Mouse (Mus musculus) neural tube, embryonic 10.5 days (tissue): Measurements from ENCODE around the gene Baz1b.

Experiments
- DNase-seq: peaks from one replicate; pipeline ENCODE4 v3.0.0-alpha.2; 2017; ENCODE audit warnings: low spot score; ENCODE audit errors: extremely low spot score

The Baz1b gene

GRCm38 (mm10) chr5:135271563-135272165, 84.6 kb downstream of the Baz1b start:
- DNase-seq = no peak

DNA sequence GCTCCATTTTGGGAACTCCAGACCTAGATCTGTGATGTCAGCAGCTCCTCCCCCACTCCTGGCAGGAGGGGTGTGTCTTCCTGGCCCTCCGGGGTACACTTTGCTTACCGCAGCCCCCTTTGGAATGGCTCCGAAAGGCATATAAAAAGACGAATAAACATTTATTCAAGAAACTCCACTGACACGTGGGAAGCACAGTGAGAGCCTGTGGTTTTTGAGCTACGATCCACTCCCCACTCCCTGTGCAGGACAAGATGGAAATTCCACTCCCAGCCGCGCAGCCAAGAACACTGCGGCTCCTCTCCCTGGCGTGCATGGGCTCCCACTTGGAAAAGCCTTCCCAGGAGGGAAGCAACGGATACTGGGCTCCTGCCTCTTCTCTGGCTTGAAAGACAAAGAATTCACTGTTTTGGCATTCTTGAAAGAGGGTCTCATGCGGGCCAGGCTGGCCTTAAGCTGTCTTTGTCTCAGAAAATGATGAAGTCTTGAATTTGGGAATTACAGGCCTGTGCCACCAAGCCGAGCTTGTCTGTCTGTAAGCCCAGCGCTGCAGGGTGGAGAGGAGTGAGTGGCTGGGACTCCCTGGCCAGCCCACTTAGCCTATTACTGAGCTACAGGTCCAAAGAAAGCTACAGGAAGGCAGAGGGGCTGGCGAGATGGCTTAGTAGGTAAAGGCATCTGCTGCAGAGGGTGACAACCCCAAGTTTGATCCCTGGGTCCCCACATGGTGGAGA, 87.8 kb downstream of the Baz1b start:
- peak; percentile 51 for DNase-seq

- peak; percentile 51 for DNase-seq
Observed at GRCm38 (mm10) chr5:135276597-135276996, 89.5 kb downstream of the Baz1b start.

DNA sequence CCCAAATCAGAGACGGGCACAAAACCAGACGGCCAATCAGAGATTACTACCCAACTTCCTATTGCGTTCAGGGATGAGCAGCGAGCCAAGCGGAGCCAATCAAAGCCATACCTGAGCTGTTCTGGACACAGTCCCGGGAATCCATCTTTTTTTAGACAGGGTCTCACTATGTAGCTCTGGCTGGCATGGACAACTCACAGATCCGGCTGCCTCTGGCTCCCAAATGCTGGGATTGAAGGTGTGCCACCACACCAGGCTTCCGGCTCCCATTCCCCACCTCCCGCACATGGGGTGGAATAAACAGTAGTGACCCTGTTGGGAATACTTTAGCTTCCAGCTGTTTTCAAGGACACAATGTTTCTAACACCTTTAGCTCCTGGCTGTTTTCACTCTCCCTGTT, 93.2 kb downstream of the Baz1b start:
- DNase-seq = no peak

DNA sequence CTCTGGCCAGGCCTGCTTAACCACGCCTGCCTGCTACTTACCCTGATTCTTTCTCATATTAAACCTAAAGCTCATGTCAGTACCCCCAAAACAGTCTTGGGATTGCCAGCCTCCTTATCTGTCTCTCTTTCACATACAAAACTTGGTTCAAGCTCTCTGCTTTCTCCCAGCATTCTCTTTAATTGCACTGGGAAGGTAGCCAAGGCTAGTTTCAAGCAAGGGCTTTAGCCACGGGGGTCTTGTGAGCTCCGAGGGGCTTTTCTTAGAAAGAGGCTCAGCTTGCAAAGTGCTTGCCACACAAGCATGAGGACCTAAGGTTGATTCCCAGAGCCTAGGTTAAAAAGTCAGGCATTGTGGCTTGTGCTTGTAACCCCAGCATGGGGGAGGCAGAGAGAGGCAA, 98.1 kb downstream of the Baz1b start:
- no peak for DNase-seq

DNA sequence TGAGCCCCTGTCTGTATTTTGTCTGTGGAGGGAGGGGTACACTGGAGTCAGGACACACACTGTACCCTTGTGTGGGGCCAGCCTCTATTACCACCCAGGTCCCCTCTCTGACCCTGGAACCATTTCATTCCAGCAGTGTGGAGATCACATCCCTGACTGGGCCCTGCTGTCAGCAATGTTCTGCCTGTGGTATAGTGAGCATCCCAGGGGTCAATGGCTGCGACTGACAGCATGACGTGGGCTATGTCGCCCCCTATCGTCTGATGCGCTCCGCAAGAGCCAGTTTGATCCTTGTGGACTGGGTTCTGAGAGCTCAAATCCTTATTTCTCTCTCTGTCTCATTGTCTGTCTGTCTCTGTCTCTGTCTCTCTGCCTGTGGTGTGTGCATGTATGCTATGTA, 99.1 kb downstream of the Baz1b start:
- peak; percentile 82 for DNase-seq

- DNase-seq = no peak
Observed at GRCm38 (mm10) chr5:135286926-135287325, 99.9 kb downstream of the Baz1b start.

DNA sequence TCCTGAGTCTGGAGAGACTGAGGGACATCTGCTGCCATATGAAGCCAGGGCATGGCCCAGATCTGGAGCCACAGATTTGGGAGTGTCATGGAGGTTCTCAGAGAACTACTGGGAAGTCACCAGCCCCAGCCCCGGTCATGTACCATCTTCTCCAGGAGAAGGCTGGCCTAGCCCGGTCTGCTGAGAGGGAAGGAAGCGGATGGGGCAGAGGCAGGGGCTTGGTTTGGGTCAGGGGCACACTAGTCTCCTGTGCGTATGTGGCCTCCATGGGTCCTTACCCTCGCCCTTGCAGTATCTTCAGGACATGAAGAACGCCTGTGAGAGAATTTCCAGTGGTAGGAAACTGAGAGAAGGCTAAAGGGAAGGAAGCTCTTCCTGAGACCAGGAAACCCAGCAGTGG, 103.6 kb downstream of the Baz1b start:
- DNase-seq = no peak

GRCm38 (mm10) chr5:135291193-135291592, 104.1 kb downstream of the Baz1b start:
- no peak for DNase-seq

DNA sequence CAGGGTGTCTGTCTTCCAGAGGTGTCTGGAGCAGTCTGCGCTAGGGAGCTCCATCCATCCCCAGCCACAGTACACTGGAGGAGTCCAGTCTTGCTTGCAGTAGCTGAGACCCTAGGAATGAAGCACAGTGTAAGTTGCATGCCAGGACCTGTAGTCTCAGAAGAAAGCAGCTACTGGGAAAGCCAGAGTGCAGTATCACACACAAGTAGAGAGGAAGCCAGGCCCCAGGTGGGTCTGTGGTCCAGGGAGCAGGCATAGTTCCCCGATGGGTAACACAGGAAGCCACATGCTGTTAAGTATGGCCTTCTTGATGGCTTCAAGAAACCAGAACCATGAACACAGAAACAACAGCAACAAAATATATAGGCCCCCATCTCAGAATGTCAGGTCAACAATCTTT, 104.9 kb downstream of the Baz1b start:
- DNase-seq = no peak
